Mouse (Mus musculus) retina, postnatal 7 days (tissue): ENCODE measurements around the gene Dcbld2.

Experiments used
- DNase-seq: peaks from one replicate; pipeline ENCODE4 v3.0.0-alpha.2; 2012; ENCODE audit warnings: low read depth, low spot score

Gene Dcbld2

DNA sequence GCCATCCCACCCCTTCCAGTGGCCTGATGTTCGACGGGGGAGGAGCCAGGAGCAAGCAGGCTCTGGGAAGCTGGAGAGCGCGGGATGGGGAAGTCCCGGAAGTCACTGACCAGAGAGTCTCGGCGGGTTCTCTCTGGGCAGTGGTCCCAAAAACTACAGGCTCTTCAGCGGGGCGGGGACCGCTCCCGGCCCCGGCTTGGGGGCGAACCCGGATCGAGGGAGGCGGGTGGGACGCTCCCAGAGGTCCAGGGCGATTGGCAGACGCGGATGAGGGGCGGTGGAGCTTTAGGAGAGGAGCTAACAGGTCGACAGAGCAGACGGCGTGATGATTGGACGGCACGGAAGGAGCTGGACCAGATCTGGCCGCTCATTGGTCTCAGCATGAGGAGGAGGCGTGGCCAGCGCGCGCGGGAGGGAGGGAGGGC lies at the start of gene Dcbld2:
Dcbld2 (plus strand) TSS at position 382 of the 425 bp plus-strand sequence.
- peak; percentile 88 for DNase-seq

DNA sequence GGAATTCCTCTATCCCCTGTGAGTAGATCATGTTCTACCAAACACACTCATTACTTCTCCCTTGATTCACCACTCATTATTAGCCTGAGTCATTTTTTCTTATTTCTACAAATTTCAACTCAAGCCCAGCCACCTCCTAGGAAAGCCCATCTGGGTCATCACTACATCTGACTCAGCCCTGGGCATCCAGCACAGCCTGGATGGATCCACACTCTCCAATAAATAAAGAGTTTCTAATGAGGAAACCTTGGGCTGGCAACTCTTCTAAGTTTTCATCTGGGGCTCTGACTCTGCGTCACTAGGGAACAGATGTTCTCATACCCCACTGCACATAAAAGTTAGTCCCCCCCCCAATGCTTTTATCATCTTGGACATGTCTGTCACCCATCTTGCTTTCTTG lies 31.1 kb upstream of the Dcbld2 start:
- no peak for DNase-seq

DNA sequence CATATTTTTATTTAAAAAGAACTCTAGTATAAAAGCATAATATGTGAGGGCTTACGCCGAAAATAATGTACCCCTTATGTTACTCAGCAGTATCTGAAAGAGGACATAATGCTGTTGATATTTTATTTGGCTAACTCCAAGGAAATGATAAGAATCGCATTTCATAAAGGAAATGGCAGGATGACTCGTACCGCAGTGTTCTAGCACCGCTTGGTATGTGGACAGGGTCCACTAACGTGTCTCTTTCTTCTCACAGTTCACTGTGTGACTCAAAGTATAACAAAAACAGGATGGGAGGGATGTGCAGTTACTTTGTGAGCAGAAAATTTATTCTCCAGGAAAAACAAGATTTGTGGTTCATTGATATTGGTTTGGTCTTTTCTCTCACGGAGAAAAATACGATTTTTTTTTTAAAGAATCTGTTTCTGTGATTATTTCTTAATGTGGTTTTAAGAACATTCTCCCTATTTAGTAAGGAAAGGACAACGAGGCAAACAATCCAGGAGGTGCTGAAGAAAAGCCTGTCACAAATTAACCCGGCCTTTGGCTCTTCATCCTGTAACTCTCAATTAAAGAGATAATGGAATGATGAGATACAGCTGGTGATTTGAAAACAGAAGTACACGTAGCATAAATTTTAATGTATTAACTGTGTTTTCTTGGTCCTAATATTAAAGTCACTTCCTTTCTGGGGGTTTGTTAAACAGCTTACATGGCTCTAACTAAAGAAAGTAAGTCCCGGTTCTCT lies 30.3 kb upstream of the Dcbld2 start:
- no peak for DNase-seq

DNA sequence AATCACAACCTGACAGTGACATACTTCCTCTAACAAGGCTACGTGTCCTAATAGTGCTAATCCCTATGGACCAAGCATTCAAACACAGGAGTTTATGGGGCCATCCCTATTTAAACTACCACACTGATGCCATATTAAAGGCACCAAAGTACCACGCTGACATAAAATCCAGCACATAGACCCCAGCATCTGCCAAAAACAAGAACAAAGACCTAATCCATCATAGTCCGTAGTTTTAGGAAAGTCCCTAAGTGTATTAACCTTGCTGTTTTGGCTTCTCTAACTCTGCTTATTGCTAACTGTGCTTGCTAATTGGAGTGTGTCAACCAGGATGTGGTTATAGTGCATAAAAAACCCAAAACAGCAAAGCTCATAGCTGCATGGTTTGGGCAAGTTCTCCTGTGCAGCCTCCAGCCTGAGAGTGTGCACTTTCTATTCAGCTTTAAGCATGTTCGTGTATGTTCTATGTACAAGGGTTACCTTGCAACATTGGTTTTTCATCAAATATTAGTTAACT lies 21.9 kb upstream of the Dcbld2 start:
- DNase-seq = no peak

GRCm38 (mm10) chr16:58389143-58389755 lies 19.0 kb upstream of the Dcbld2 start:
- DNase-seq = no peak

- DNase-seq = no peak
Observed at GRCm38 (mm10) chr16:58393036-58393435, 15.2 kb upstream of the Dcbld2 start.

DNA sequence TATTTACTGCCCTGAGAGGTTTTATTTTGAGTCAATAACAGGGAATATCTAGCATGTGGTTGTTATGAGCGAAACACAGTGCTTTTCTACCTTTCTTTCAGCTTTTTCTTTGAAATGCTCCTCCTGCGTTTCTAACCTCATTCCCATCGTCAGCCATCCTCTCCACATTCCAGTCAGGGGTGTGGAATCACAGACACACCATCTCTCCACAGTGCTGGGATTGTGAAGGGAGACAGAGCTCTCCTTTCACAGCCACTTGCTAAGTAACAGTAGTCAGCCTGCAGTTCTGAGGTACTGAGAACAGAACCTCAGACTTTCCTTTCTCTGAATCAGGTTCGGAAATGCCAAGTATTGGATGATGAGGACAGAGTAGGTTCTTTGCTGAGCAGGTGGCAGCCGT lies 14.1 kb upstream of the Dcbld2 start:
- DNase-seq = no peak

DNA sequence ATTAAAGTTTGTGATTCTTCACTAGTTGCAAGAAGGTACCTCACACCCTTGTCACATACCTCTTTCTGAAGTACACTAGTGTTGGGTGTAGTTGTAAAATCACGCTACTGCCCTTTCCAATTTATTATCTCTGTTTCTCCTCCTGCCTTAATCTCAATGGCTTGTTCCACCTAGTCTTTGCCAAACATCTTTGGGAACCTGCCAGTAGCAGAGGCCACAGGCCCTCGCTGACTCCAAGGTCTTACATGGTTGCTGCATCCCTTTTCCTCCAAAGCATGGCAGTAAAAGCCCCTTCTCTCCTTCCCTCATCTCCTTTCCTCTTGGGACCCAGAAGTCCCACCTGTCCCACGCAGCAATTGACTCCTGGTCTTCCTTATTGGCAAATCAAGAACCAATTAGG lies 9.6 kb upstream of the Dcbld2 start:
- no peak for DNase-seq

GRCm38 (mm10) chr16:58401079-58401478 lies 7.2 kb upstream of the Dcbld2 start:
- no peak for DNase-seq

DNA sequence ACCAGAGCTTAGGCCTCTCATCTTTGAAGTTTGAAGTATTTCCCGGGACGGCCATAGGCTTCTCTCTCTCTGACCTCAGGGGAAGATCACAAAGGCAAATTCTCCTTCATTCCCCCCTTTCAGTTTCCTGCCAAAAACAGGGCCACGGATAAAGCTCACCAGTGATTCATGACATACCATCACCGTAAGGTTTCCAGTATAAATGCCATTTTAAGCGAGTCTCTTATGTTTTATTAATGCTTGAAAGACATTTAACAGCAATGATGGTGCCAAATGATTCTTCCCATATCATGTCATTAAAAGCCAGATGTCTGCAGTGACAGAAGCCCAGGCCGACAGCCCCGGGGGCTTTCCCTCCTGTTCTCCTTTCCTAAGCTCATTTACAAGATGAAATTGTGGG lies 3.6 kb upstream of the Dcbld2 start:
- no peak for DNase-seq

- no peak for DNase-seq
Observed at GRCm38 (mm10) chr16:58405271-58405670, 3.0 kb upstream of the Dcbld2 start.

- DNase-seq = no peak
Observed at GRCm38 (mm10) chr16:58408487-58409281, 441 bp downstream of the Dcbld2 start.

GRCm38 (mm10) chr16:58409825-58410224 lies 1.6 kb downstream of the Dcbld2 start:
- no peak for DNase-seq

DNA sequence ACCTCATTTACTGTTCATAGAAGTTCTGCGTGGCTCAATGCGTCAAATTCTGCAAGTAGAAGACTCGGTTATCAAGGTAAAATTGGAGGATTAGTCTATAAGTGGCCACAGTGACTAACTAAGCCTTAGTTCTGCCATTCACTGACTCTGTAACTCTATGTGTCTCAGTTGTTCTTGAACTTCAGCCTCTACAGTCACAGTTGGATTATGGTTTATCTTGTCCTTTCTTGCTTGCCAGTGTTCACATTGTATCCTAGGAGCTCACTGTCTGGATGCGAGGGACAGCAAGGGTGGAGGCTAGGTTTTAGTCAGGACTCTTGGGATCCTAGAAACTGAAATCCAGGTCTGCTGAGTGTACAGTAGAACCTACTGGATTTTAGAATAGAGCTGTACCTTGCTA lies 6.6 kb downstream of the Dcbld2 start:
- no peak for DNase-seq

DNA sequence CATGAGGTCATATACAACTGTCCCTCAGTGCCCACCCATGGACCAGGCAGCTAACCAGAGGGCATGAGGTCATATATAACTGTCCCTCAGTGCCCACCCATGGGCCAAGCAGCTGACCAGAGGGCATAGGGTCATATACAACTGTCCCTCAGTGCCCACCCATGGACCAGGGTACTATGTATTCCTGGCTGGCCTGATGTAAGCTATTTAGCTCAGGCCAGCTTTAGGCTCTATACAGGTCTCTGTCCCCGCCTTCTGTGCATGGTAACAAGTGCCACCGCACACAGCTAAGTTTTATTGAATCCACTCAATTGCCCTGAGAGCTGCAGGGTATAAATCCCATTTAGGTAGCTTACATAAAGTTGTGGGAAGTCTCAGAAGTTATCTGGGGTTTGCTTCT lies 7.3 kb downstream of the Dcbld2 start:
- DNase-seq = no peak

DNA sequence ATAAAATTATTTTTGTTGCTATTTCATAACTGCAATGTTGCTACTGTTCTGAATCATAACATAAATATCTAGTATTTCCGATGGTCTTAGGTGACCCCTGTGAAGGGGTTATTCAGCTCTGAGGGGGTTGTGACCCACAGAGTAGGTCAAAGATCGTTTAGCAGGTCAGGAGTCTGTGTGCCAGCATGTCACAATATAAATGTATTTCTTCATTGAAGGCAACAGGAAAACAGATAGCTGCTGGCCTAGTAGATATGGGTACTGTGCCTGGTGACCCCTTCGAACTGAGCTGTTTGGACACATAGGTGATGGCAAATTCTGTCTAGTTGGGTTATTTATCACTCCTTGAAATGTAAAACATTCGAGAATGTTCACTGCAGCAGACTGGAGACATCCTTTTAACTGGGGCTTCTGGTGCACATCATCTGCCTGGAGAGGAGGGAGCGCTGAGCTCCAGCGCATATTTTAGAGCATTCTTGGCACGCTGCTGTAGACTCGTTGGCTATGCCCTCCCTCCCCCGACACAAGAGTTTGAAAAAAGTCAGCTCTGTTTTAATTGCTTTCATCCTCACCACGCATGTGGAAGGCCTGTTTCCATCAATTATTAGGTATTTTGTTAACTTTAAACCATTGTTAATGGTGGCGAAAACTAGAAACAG lies 13.6 kb downstream of the Dcbld2 start:
- no peak for DNase-seq

GRCm38 (mm10) chr16:58430246-58430645 lies 22.0 kb downstream of the Dcbld2 start:
- no peak for DNase-seq

DNA sequence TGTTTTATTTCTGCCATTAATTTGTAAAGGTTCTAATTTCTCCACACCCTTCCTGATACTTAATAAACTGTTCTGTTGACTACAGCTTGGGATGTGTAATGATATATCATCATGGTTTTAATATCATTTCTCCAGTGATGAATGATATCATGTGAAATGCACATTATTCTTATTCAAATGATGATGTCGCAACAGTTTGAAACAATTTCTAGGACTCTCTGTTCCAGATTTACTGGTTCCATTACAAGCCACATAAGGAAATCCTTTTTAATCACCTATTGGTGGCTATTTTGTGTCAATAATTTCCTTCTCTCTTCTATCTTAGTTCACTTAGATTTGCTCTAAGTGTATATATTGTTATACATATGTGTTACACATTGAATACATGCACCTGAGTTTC lies 24.1 kb downstream of the Dcbld2 start:
- DNase-seq = no peak

DNA sequence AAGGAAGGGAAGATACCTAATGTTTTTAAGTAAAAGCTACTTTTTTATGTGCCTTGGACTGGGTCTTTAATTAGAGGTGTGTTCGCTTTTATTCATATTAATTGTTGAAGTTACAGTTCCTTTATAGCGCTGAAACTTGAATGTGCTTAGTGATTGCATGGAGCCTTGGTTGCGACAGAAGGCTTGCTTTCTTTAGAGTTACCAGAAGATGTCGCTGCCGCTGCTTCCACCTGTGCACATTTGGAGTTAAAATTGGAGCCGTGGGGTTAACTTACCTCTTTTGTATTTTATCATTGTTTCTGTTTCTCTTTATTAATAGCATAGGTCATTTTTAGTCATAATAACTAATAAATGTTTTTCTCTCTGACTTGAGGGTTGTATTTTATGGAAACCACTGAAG lies 36.5 kb downstream of the Dcbld2 start:
- DNase-seq = no peak

- no peak for DNase-seq
Observed at GRCm38 (mm10) chr16:58446281-58447259, 38.3 kb downstream of the Dcbld2 start.

DNA sequence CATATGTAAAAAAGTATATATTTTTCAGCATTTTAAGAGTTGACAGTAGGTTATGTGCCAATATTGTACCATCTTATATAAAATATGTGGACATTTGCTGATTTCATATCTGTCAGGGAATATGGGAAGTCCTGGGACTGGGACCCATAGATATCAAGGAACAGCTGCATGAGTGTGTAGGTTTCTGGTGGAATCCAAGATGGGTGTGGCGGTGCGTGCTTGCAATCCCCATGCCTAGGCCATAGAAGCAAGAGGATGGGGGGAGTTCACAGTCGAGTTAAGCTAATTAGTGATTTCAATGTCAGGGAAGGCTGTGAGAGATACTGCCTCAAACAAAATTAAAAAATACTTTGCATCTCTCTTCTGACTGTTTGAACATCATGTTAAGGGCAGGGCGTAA lies 40.8 kb downstream of the Dcbld2 start:
- DNase-seq = no peak
